Mouse (Mus musculus): ENCODE measurements around the gene Dmrta1.
"Not testable (repeated sequence)": the region's sequence is repeated elsewhere in the genome, so short reads cannot be mapped to it uniquely, and the experiment has no call there.

Gene Dmrta1

GRCm38 (mm10) chr4:89679195-89679594 is at the start of gene Dmrta1:
Gene Dmrta1 (plus strand): TSS chr4:89679436.
- in situ Hi-C loops (cut with MboI; ENCODE audit: low sequenced_read_pairs) = no loop called here

- in situ Hi-C loops (cut with MboI; ENCODE audit: low sequenced_read_pairs) = no loop called here
Measured at GRCm38 (mm10) chr4:89630374-89631079, 48.7 kb upstream of the Dmrta1 start.

- in situ Hi-C loops (cut with MboI; ENCODE audit: low sequenced_read_pairs) = no loop called here
Measured at GRCm38 (mm10) chr4:89631560-89631959, 47.7 kb upstream of the Dmrta1 start.

GRCm38 (mm10) chr4:89638651-89639050 is 40.6 kb upstream of the Dmrta1 start:
- in situ Hi-C loops (cut with MboI; ENCODE audit: low sequenced_read_pairs) = no loop called here

GRCm38 (mm10) chr4:89644235-89645115 is 34.8 kb upstream of the Dmrta1 start:
- in situ Hi-C loops (cut with MboI; ENCODE audit: low sequenced_read_pairs) = no loop called here

GRCm38 (mm10) chr4:89650352-89651311 is 28.6 kb upstream of the Dmrta1 start:
- in situ Hi-C loops (cut with MboI; ENCODE audit: low sequenced_read_pairs) = no loop called here

- in situ Hi-C loops (cut with MboI; ENCODE audit: low sequenced_read_pairs) = no loop called here
Measured at GRCm38 (mm10) chr4:89651312-89651686, 27.9 kb upstream of the Dmrta1 start.

GRCm38 (mm10) chr4:89651779-89652178 is 27.5 kb upstream of the Dmrta1 start:
- in situ Hi-C loops (cut with MboI; ENCODE audit: low sequenced_read_pairs) = no loop called here

GRCm38 (mm10) chr4:89663406-89663805 is 15.8 kb upstream of the Dmrta1 start:
- in situ Hi-C loops (cut with MboI; ENCODE audit: low sequenced_read_pairs) = no loop called here

- in situ Hi-C loops (cut with MboI; ENCODE audit: low sequenced_read_pairs) = no loop called here
Measured at GRCm38 (mm10) chr4:89674711-89675110, 4.5 kb upstream of the Dmrta1 start.

GRCm38 (mm10) chr4:89677903-89678302 is 1.3 kb upstream of the Dmrta1 start:
- in situ Hi-C loops (cut with MboI; ENCODE audit: low sequenced_read_pairs) = no loop called here

- in situ Hi-C loops (cut with MboI; ENCODE audit: low sequenced_read_pairs) = no loop called here
Measured at GRCm38 (mm10) chr4:89678713-89679112, 523 bp upstream of the Dmrta1 start.

- in situ Hi-C loops (cut with MboI; ENCODE audit: low sequenced_read_pairs) = no loop called here
Measured at GRCm38 (mm10) chr4:89687961-89688803, 8.9 kb downstream of the Dmrta1 start.

GRCm38 (mm10) chr4:89688804-89689497 is 9.7 kb downstream of the Dmrta1 start:
- in situ Hi-C loops (cut with MboI; ENCODE audit: low sequenced_read_pairs) = no loop called here

GRCm38 (mm10) chr4:89691936-89692335 is 12.7 kb downstream of the Dmrta1 start:
- in situ Hi-C loops (cut with MboI; ENCODE audit: low sequenced_read_pairs) = no loop called here

- in situ Hi-C loops (cut with MboI; ENCODE audit: low sequenced_read_pairs) = no loop called here
Measured at GRCm38 (mm10) chr4:89692780-89693179, 13.5 kb downstream of the Dmrta1 start.

- in situ Hi-C loops (cut with MboI; ENCODE audit: low sequenced_read_pairs) = no loop called here
Measured at GRCm38 (mm10) chr4:89695589-89695988, 16.4 kb downstream of the Dmrta1 start.

GRCm38 (mm10) chr4:89697951-89698350 is 18.7 kb downstream of the Dmrta1 start:
- in situ Hi-C loops (cut with MboI; ENCODE audit: low sequenced_read_pairs) = no loop called here

- in situ Hi-C loops (cut with MboI; ENCODE audit: low sequenced_read_pairs) = not testable (repeated sequence)
Measured at GRCm38 (mm10) chr4:89723526-89724190, 44.4 kb downstream of the Dmrta1 start.

Measured in CH12F3 (cell line).